Mouse (Mus musculus) midbrain, embryonic 11.5 days (tissue): ENCODE data around the gene Mdk. TPM values are rescaled to one million over a fixed set of nuclear protein-coding genes. Genes with fewer than 3 reads are reported as not detected.

ENCODE experiments used
- ATAC-seq: fragments of 200-750 bp; cut with Nextera tagmentation; 2 replicates; pipeline ENCODE4 v1.8.0; 2017; ENCODE audit warnings: moderate TSS enrichment, moderate library complexity; ENCODE audit not compliant: low FRiP score
- DNase-seq: peaks from one replicate; pipeline ENCODE4 v3.0.0; 2015; ENCODE audit warnings: low spot score; ENCODE audit errors: missing footprints
- H3K27ac ChIP-seq: fragments of 300-500 bp; sonication (generic); 2 replicates; pipeline ENCODE4 v1.5.1; 2014; ENCODE audit warnings: low read depth, low read length
- H3K27me3 ChIP-seq: fragments of 300-500 bp; sonication (generic); 2 replicates; pipeline ENCODE4 v1.6.1; 2014; ENCODE audit warnings: mild to moderate bottlenecking, low read length, moderate library complexity, mixed read lengths; ENCODE audit not compliant: control insufficient read depth, insufficient read depth
- H3K36me3 ChIP-seq: fragments of 300-500 bp; sonication (generic); 2 replicates; pipeline ENCODE4 v1.6.1; 2014; ENCODE audit warnings: mild to moderate bottlenecking, low read length, moderate library complexity, mixed read lengths; ENCODE audit not compliant: control insufficient read depth, insufficient read depth
- H3K4me1 ChIP-seq: fragments of 300-500 bp; sonication (generic); 2 replicates; pipeline ENCODE4 v1.6.1; 2014; ENCODE audit warnings: low read length; ENCODE audit not compliant: control insufficient read depth, insufficient read depth
- H3K4me2 ChIP-seq: fragments of 300-500 bp; sonication (generic); 2 replicates; pipeline ENCODE4 v1.6.1; 2014; ENCODE audit warnings: mild to moderate bottlenecking, moderate library complexity
- H3K4me3 ChIP-seq: fragments of 300-500 bp; sonication (generic); 2 replicates; pipeline ENCODE4 v1.5.1; 2014; ENCODE audit warnings: low read depth, low read length
- H3K9ac ChIP-seq: fragments of 300-500 bp; sonication (generic); 2 replicates; pipeline ENCODE4 v1.6.1; 2014; ENCODE audit warnings: low read length
- H3K9me3 ChIP-seq: fragments of 300-500 bp; sonication (generic); 2 replicates; pipeline ENCODE4 v1.6.1; 2016; ENCODE audit warnings: low read length; ENCODE audit not compliant: control insufficient read depth
- WGBS: fragments of 180-500 bp; shearing (Covaris S2); extraction: QIAGEN DNeasy Blood & Tissue Kit; methylation state at CpG from one replicate; pipeline ENCODE4 v1.1.7; 2014; 5-methylcytosine and 5-hydroxymethylcytosine counted together
- microRNA-seq: library from miRNA; unstranded; fragments of <30 nt; microRNA quantifications from one replicate; pipeline ENCODE4, GENCODE M21; 2017
- polyA plus RNA-seq: library from polyadenylated mRNA; unstranded; fragments of >200 nt; fragmentation: Nextera tagmentation; extraction: Ambion mirVana; gene quantifications from 2 replicates; pipeline ENCODE4 v1.2.1, GENCODE M21; 2014

Mdk gene
- polyA plus RNA-seq, 1 experiment from 2014 or later, result 968 TPM

DNA sequence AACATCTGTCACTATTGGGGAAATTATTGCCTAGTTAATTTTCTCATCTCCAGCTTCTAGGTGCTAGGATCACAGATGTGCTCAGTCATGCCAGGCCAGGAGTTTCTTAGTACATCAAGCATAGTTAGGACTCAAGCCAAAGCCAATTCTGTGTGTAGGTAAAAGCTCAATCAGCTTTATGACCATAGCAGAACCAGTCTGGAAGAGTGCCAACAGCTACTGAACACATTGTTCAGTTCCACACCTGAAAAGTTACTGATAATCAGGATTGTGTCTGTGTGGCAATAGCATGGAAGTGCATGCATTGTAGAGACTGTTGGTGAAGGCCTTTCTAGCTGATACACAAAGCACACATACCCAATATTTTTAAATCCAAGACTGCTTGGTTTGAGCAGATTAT lies 34.1 kb downstream of the Mdk start:
- ATAC-seq (no peak), DNase-seq (peak; percentile 37)
- no peak overlapping the region for H3K27ac ChIP-seq
- no peak overlapping the region for H3K9ac ChIP-seq
- no peaks in the 10 kb centered on the region for H3K4me1 ChIP-seq
- H3K9me3 ChIP-seq, result no peaks in the 10 kb centered on the region
- H3K36me3 ChIP-seq, result 0 out of 2 replicates have a peak, but pooled peaks cover 2% of the 10 kb centered on the region
- no peaks in the 10 kb centered on the region for H3K27me3 ChIP-seq
- no peak overlapping the region for H3K4me2 ChIP-seq
- no peak overlapping the region for H3K4me3 ChIP-seq

DNA sequence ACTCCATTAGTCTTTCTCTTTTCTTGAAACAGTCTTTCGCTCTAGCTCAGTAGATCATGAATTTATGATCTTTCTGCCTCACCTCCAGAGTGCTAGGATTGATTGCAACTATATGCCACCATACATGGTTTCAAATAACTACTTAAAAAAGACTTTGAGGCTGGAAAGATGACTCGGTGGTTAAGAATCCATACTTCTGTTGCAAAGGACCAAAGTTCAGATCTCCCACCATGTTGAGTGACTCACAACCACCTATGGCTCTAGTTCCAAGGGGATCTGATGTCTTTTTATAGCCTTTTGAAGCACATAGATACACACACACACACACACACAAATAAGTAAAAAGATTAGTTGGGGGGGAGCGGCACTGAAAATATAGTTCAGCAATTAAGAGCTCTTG lies 36.7 kb downstream of the Mdk start:
- Histone ChIP-seq H3K4me2 (no peak overlapping the region), H3K9ac (no peak overlapping the region), H3K4me3 (no peak overlapping the region), H3K27me3 (no peaks in the 10 kb centered on the region), H3K9me3 (no peaks in the 10 kb centered on the region), H3K27ac (no peak overlapping the region), H3K36me3 (peaks cover 1% of the 10 kb centered on the region; the same call in 1 of the 2 replicates), H3K4me1 (no peaks in the 10 kb centered on the region)
- WGBS, result 95% methylated on average over 3 of the region's 3 CpGs
- ATAC-seq (no peak), DNase-seq (peak; percentile 21)

DNA sequence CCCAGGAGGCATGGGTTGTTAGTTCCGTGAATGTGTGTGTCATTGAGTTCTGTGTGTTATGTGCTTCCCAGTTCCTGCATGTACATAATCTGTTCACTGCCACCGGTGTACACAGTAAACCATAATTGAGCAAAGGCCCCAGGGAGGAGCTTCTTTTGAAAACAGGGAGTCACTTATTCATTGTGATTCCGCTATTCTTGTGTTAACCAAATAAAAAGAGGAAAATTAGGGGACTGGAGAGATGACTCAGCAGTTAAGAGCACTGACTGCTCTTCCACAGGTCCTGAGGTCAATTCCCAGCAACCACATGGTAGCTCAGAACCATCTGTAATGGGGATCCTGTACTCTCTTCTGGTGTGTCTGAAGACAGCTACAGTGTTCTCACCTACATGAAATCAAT lies 37.4 kb downstream of the Mdk start:
- no peak overlapping the region for H3K27ac ChIP-seq
- no peak overlapping the region for H3K4me2 ChIP-seq
- H3K36me3 ChIP-seq, result no peaks in the 10 kb centered on the region; the same call in 1 of the 2 replicates
- DNase-seq (peak; percentile 51), ATAC-seq (no peak)
- H3K4me3 ChIP-seq, result no peak overlapping the region
- H3K27me3 ChIP-seq, result no peaks in the 10 kb centered on the region
- H3K9ac ChIP-seq, result no peak overlapping the region
- H3K4me1 ChIP-seq, result no peaks in the 10 kb centered on the region
- H3K9me3 ChIP-seq, result no peaks in the 10 kb centered on the region
- WGBS, result 94% methylated on average over 3 of the region's 3 CpGs

DNA sequence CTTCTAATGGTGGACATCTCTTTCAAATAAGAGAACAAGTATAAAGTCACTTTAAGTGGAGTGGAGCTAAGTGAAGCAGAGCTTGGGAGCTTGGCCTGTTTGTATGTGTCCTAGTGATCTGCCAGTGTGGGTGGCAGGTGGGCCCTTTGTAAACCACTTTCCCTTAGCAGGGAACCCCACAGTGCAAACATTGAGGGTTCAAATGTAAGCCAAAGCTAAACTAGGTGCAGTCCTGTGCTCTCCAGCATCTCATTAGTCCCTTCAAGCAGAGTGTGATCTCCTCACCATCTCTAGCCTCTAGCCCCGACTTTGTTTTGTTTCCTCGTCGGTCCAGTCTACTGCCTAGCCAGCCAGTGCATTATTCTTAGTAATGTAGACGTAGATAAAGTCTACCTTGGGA lies 47.5 kb downstream of the Mdk start:
- ATAC-seq (no peak), DNase-seq (peak; percentile 73)
- Histone ChIP-seq H3K27ac (no peak overlapping the region), H3K9me3 (no peaks in the 10 kb centered on the region), H3K4me1 (no peaks in the 10 kb centered on the region), H3K9ac (no peak overlapping the region), H3K36me3 (peaks cover 2% of the 10 kb centered on the region; the same call in 1 of the 2 replicates), H3K4me2 (no peak overlapping the region), H3K27me3 (no peaks in the 10 kb centered on the region), H3K4me3 (no peak overlapping the region)
- WGBS, result 75% methylated on average over 4 of the region's 4 CpGs

DNA sequence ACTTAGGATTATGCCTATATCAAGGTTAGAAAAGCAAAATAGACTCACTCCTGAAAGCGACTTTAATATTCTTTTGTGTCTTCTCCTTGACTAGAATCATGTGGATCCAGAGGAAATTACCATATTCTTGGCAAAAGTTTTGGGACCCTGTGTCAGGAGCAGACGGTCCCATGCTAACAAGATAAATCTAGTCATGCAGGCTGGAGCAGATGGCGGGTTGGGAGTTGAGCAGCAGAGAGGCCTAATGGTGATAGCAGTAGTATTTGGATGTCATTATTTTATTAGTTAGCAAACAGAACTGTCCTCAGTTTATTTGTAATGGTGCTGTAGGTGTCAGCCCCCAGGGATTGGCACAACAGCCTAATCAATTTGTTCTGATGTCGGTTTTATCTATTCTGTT lies 48.1 kb downstream of the Mdk start:
- no peak for ATAC-seq

More for the DNA sequence above, 48.1 kb downstream of the Mdk start:
- 88% methylated on average over 4 of the region's 4 CpGs for WGBS
- Histone ChIP-seq H3K36me3 (peaks cover 2% of the 10 kb centered on the region; the same call in 1 of the 2 replicates), H3K4me3 (no peak overlapping the region), H3K27me3 (no peaks in the 10 kb centered on the region), H3K9ac (no peak overlapping the region), H3K27ac (no peak overlapping the region), H3K9me3 (no peaks in the 10 kb centered on the region), H3K4me1 (no peaks in the 10 kb centered on the region), H3K4me2 (no peak overlapping the region)
- DNase-seq, result peak; percentile 39

Small RNA genes within 50 kb of the gene (microRNA-seq; reads per million reads assigned to microRNA genes)
- not detected for gene Mir6999

Other genes starting within 250 kb of the Mdk start
- gene Atg13, start 221.7 kb downstream of the Mdk start, polyA plus RNA-seq, result 32.5 and 34.0 TPM in 2 replicates
- 18.0 and 19.9 TPM in 2 replicates for gene Harbi1, start 221.4 kb downstream of the Mdk start, polyA plus RNA-seq
- 17.9 and 19.1 TPM in 2 replicates for gene Ambra1, start 202.2 kb downstream of the Mdk start, polyA plus RNA-seq
- gene Chrm4, start 5.0 kb downstream of the Mdk start, polyA plus RNA-seq, result 0.26 and 0.37 TPM in 2 replicates
- 0.25 TPM in 1 of 2 replicates, not detected in the other for gene Gm9821, start 13.4 kb upstream of the Mdk start, polyA plus RNA-seq
- gene Dgkz, start 43.6 kb upstream of the Mdk start, polyA plus RNA-seq, result 19.2 and 23.7 TPM in 2 replicates
- 2.0 and 2.1 TPM in 2 replicates for gene Creb3l1, start 92.2 kb upstream of the Mdk start, polyA plus RNA-seq
- gene Phf21a, start 160.8 kb upstream of the Mdk start, polyA plus RNA-seq, result 34.4 and 37.5 TPM in 2 replicates